Mouse (Mus musculus) olfactory bulb, adult 2 months (tissue): ENCODE results near the gene Gm973. TPM values are rescaled to one million over a fixed set of nuclear protein-coding genes. Genes with fewer than 3 reads are reported as not detected.

Experiments
- H3K27ac ChIP-seq: fragments of 200-500 bp; 2 replicates; pipeline ENCODE4 v1.5.1; 2012; ENCODE audit warnings: low read depth, low read length; ENCODE audit not compliant: insufficient read depth
- H3K4me1 ChIP-seq: fragments of 200-500 bp; 2 replicates; pipeline ENCODE4 v1.6.1; 2012; ENCODE audit warnings: low read length; ENCODE audit not compliant: control insufficient read depth, insufficient read depth
- H3K4me3 ChIP-seq: fragments of 200-500 bp; 2 replicates; pipeline ENCODE4 v1.5.1; 2012; ENCODE audit warnings: mild to moderate bottlenecking, low read depth, low read length, moderate library complexity; ENCODE audit not compliant: insufficient read depth
- CTCF ChIP-seq: fragments of 200-500 bp; IDR thresholded peaks from 2 replicates; pipeline ENCODE4 v1.5.1; 2012; ENCODE audit warnings: low read depth, mild to moderate bottlenecking, low read length, moderate library complexity; ENCODE audit not compliant: insufficient read depth
- POLR2A ChIP-seq: fragments of 200-500 bp; IDR thresholded peaks from 2 replicates; pipeline ENCODE4 v1.6.1; 2012; ENCODE audit warnings: mild to moderate bottlenecking, low read depth, low read length, moderate library complexity; ENCODE audit not compliant: insufficient read depth
- WGBS: fragments of 180-500 bp; shearing (Covaris S2); methylation state at CpG from one replicate; pipeline ENCODE4 v1.1.7; 2018; 5-methylcytosine and 5-hydroxymethylcytosine counted together
- polyA plus RNA-seq: library from polyadenylated mRNA; stranded (reverse); fragments of >200 nt; gene quantifications from 2 replicates; pipeline ENCODE4 v1.2.4, GENCODE M21; 2012; ENCODE audit warnings: low replicate concordance; ENCODE audit not compliant: missing spikeins, insufficient read depth, insufficient read length

Gm973 gene
- polyA plus RNA-seq, 1 experiment: not detected

DNA sequence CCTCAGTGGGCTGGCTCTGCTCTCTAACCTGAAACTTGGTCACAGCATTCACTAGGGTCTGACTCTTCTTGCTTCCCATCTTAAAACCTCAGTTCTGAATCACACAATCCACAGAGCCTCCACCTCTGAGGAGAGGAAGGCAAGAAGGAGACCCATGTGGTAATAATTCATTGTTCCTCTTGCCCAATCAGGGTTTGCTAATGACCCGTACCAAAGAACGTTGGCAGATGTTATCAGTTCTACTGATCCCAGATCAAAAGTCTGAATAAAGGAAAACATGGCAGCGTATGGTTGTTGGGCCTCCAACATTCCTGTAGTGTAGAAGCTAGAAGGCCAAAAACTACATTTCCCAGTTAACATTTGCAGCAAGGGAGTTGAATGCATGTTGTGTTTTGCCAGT is 55.4 kb downstream of the Gm973 start:
- 91% methylated on average over 3 of the region's 3 CpGs for WGBS
- H3K4me1 ChIP-seq: peaks cover 14% of the 10 kb centered on the region
- no peak overlapping the region for H3K27ac ChIP-seq
- TF ChIP-seq CTCF: no peak
- TF ChIP-seq POLR2A: no peak
- no peak overlapping the region for H3K4me3 ChIP-seq

- Histone ChIP-seq H3K27ac (no peak overlapping the region), H3K4me3 (no peak overlapping the region), H3K4me1 (peaks cover 13% of the 10 kb centered on the region)
- 78% methylated on average over 3 of the region's 3 CpGs for WGBS
- TF ChIP-seq POLR2A: no peak
Observed at GRCm38 (mm10) chr1:59573843-59574242, 57.8 kb downstream of the Gm973 start.

GRCm38 (mm10) chr1:59574262-59575187 is 58.5 kb downstream of the Gm973 start:
- TF ChIP-seq POLR2A: no peak
- TF ChIP-seq CTCF: no peak
- WGBS: 8% methylated on average over 21 of the region's 21 CpGs
- no peak overlapping the region for H3K27ac ChIP-seq
- H3K4me1 ChIP-seq: peaks cover 13% of the 10 kb centered on the region
- H3K4me3 ChIP-seq: peak overlapping the region; percentile 40

DNA sequence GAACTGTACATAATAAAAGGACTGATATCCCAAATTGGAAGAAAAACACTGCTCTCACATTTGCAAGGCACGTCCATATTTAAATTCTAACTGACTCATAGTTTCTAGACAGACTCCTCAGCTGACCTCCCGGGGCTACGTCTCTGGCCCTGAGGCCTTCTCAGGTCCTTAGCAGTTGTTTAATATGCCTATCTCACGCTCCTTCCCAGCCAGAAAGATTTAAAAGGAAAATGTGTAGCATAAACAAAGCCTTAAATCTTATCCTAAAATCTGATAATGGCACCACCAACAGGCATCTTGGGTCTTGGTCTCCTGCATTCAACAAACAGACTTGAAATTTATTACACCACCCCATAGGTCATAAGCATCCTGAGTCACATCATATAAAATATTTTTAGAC is 62.7 kb downstream of the Gm973 start:
- H3K4me3 ChIP-seq: no peak overlapping the region
- H3K4me1 ChIP-seq: peaks cover 11% of the 10 kb centered on the region
- TF ChIP-seq CTCF: no peak
- no peak for TF ChIP-seq POLR2A
- H3K27ac ChIP-seq: no peak overlapping the region
- 89% methylated on average over 4 of the region's 4 CpGs for WGBS

DNA sequence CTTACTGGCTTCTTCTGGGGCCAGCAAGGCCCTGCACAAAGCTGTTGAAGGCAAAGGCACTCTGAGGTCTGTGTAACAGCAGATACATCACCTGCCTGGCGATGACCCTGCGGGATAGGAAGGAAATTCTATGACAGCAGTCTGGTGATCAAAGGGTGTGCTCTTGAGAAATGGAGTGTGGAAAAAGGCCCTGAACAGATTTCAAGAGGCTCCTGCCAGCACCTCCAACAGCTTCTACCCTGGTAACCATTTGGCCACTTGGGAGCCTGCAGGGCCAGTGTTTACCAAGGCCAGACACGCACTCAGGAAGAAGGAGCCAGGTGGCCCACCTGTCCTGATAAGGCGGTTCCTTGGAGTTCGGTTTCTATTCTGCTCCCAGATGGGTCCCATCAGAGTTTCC is 63.3 kb downstream of the Gm973 start:
- 96% methylated on average over 5 of the region's 5 CpGs for WGBS
- no peak for TF ChIP-seq CTCF
- TF ChIP-seq POLR2A: no peak
- no peak overlapping the region for H3K4me3 ChIP-seq

GRCm38 (mm10) chr1:59580131-59580751 is 64.2 kb downstream of the Gm973 start:
- TF ChIP-seq POLR2A: no peak
- no peak for TF ChIP-seq CTCF
- 88% methylated on average over 8 of the region's 8 CpGs for WGBS
- H3K27ac ChIP-seq: no peak overlapping the region
- H3K4me3 ChIP-seq: no peak overlapping the region
- H3K4me1 ChIP-seq: peaks cover 4% of the 10 kb centered on the region

More for the DNA sequence above, 63.3 kb downstream of the Gm973 start:
- H3K4me1 ChIP-seq: peaks cover 8% of the 10 kb centered on the region
- no peak overlapping the region for H3K27ac ChIP-seq

GRCm38 (mm10) chr1:59580880-59581279 is 64.8 kb downstream of the Gm973 start:
- Histone ChIP-seq H3K4me1 (peaks cover 2% of the 10 kb centered on the region), H3K4me3 (no peak overlapping the region), H3K27ac (no peak overlapping the region)
- 94% methylated on average over 3 of the region's 3 CpGs for WGBS
- TF ChIP-seq POLR2A (no peak), CTCF (no peak)

- TF ChIP-seq CTCF (peak; percentile 84), POLR2A (no peak)
- no peak overlapping the region for H3K4me3 ChIP-seq
- no peak overlapping the region for H3K27ac ChIP-seq
- 27% methylated on average over 18 of the region's 18 CpGs for WGBS
- H3K4me1 ChIP-seq: peaks cover 2% of the 10 kb centered on the region
Observed at GRCm38 (mm10) chr1:59584656-59585410, 68.8 kb downstream of the Gm973 start.

DNA sequence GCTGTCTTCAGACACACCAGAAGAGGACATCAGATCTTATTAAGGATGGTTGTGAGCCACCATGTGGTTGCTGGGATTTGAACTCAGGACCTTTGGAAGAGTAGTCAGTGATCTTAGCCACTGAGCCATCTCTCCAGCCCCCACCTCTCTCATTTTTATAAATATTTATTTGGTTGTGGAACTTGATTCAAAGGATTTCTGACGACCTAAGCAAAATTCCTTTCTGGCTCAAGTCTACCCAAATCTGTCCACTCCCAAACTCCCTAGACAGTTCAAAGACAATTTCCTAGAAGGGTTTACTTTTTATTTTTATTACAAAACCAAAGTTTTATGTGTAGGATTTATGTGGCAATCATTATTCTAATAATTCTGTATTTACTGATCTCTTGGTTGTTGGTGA is 73.2 kb downstream of the Gm973 start:
- TF ChIP-seq POLR2A (no peak), CTCF (no peak)
- Histone ChIP-seq H3K4me1 (peaks cover 11% of the 10 kb centered on the region), H3K27ac (no peak overlapping the region), H3K4me3 (no peak overlapping the region)
- WGBS: 93% methylated on average over 1 of the region's 1 CpGs
